ENCODE assay signal across 8 mouse cellular contexts in genomic region chr11:115475025-115475757, GRCm38 (mm10). TPM values are rescaled to one million over a fixed set of nuclear protein-coding genes. Genes with fewer than 3 reads are reported as not detected.
A peak's percentile ranks its signal among the peaks of the same experiment; 100 is the strongest.
DNase-seq lines count a peak whose midpoint lies in the region; ATAC-seq and TF ChIP-seq lines count a peak whose summit lies in the region.

TSS of gene Armc7 (plus strand) at chr11:115475667.

- H3K27ac ChIP-seq in MEL (ENCODE audit: control insufficient read depth, low read depth, low read length), result peak within 1 kb of the TSS; percentile 59
- peak within 1 kb of the TSS; percentile 77 for H3K27ac ChIP-seq in cerebellum, adult 2 months (ENCODE audit: insufficient read depth, low read length)
- H3K27ac ChIP-seq in hindbrain, embryonic 10.5 days, result peak within 1 kb of the TSS; percentile 91
- peak within 1 kb of the TSS; percentile 73 for H3K27ac ChIP-seq in lung, postnatal 0 days (ENCODE audit: low read length)

- H3K27me3 ChIP-seq in MEL (ENCODE audit: control insufficient read depth in 1 of 2, insufficient read depth in 2 of 2, low read length in 2 of 2), result no peaks in the 10 kb centered on the region
- no peaks in the 10 kb centered on the region for H3K27me3 ChIP-seq in cerebellum, adult 2 months (ENCODE audit: control insufficient read depth, insufficient read depth, low read length)
- no peaks in the 10 kb centered on the region for H3K27me3 ChIP-seq in hindbrain, embryonic 10.5 days (ENCODE audit: insufficient read depth, poor library complexity, severe bottlenecking)
- no peaks in the 10 kb centered on the region for H3K27me3 ChIP-seq in lung, postnatal 0 days (replicated peaks; ENCODE audit: insufficient read depth, low read length)

- peaks cover 15 to 46% of the 10 kb centered on the region in 2 experiments for H3K4me1 ChIP-seq in MEL (ENCODE audit: control insufficient read depth in 1 of 2, insufficient read depth in 2 of 2, low read length in 2 of 2)
- H3K4me1 ChIP-seq in cerebellum, adult 2 months (ENCODE audit: control insufficient read depth, insufficient read depth, low read length), result peaks cover 16% of the 10 kb centered on the region; the same call in 1 of the 2 replicates
- peaks cover 52% of the 10 kb centered on the region for H3K4me1 ChIP-seq in hindbrain, embryonic 10.5 days (replicated peaks)
- peaks cover 4% of the 10 kb centered on the region; the same call in 1 of the 2 replicates for H3K4me1 ChIP-seq in lung, postnatal 0 days (ENCODE audit: insufficient read depth, low read depth, low read length)

- no peak for TF ChIP-seq RAD21 in MEL (IDR thresholded peaks at IDR 0.05; ENCODE audit: low read depth, low read length)

- H3K9me3 ChIP-seq in MEL (replicated peaks; ENCODE audit: insufficient read depth, low read length), result no peaks in the 10 kb centered on the region
- H3K9me3 ChIP-seq in hindbrain, embryonic 10.5 days, result no peaks in the 10 kb centered on the region
- H3K9me3 ChIP-seq in lung, postnatal 0 days (ENCODE audit: low read length), result no peaks in the 10 kb centered on the region

- H3K9ac ChIP-seq in MEL (ENCODE audit: control insufficient read depth, low read depth, low read length, poor library complexity, severe bottlenecking), result peak within 1 kb of the TSS; percentile 82
- peak within 1 kb of the TSS; percentile 82 for H3K9ac ChIP-seq in lung, postnatal 0 days (replicated peaks; ENCODE audit: low read depth)

- DNase-seq in MEL (ENCODE audit: low read depth, low spot score), result peak; percentile 99
- DNase-seq in cerebellum, adult 2 months, result peak; percentile 93
- DNase-seq in forelimb bud, embryonic 11.5 days (ENCODE audit: low read depth, low spot score), result peak; percentile 94
- peak; percentile 94 for DNase-seq in hindbrain, embryonic 10.5 days (ENCODE audit: low spot score)
- DNase-seq in layer of hippocampus, adult 9-11 months, result peak; percentile 95
- DNase-seq in lung, postnatal 0 days (ENCODE audit: low spot score), result peak; percentile 98
- peak; percentile 95 for DNase-seq in ovary, postnatal 14 days (ENCODE audit: low spot score)
- DNase-seq in thymus, postnatal 14 days, result peak; percentile 95

- WGBS in cerebellum, adult 2 months, result under 1% methylated on average over 26 of the region's 26 CpGs
- 1% methylated on average over 26 of the region's 26 CpGs for whole genome bisulfite sequencing in hindbrain, embryonic 10.5 days
- WGBS in lung, postnatal 0 days, result under 1% methylated on average over 26 of the region's 26 CpGs

- peak within 1 kb of the TSS; percentile 93 for H3K4me2 ChIP-seq in lung, postnatal 0 days (replicated peaks; ENCODE audit: low read depth, low read length)

- H3K36me3 ChIP-seq in MEL (ENCODE audit: control insufficient read depth in 1 of 2, insufficient read depth in 2 of 2, low read length in 2 of 2), result peaks cover 0 to 32% of the 10 kb centered on the region in 2 experiments; a peak in 2 of 4 replicates
- H3K36me3 ChIP-seq in hindbrain, embryonic 10.5 days, result no peaks in the 10 kb centered on the region
- H3K36me3 ChIP-seq in lung, postnatal 0 days (ENCODE audit: insufficient read depth, low read length), result no peaks in the 10 kb centered on the region

- peak within 1 kb of the TSS; percentile 90 to 100 for H3K4me3 ChIP-seq in MEL (ENCODE audit: control insufficient read depth in 1 of 2, insufficient read depth in 1 of 2, low read depth in 2 of 2, low read length in 2 of 2)
- H3K4me3 ChIP-seq in cerebellum, adult 2 months (replicated peaks; ENCODE audit: insufficient read depth, low read depth, low read length), result peak within 1 kb of the TSS; percentile 74
- H3K4me3 ChIP-seq in hindbrain, embryonic 10.5 days, result peak within 1 kb of the TSS; percentile 94
- H3K4me3 ChIP-seq in lung, postnatal 0 days (ENCODE audit: low read depth, low read length), result peak within 1 kb of the TSS; percentile 77

- TF ChIP-seq EP300 in MEL (IDR thresholded peaks at IDR 0.05; ENCODE audit: low read depth in 1 of 2, low read length in 2 of 2), result no peak; a peak in 1 of 4 replicates
- 0 out of 2 replicates have a peak, but pooled peaks have one; percentile 13 for TF ChIP-seq EP300 in lung, postnatal 0 days (IDR thresholded peaks at IDR 0.05)

- H3K79me2 ChIP-seq in MEL (ENCODE audit: control insufficient read depth, insufficient read depth, low read length, poor library complexity), result peaks cover 5% of the 10 kb centered on the region

- peak; percentile 97 for ATAC-seq in lung, postnatal 0 days

- TF ChIP-seq CTCF in MEL (IDR thresholded peaks at IDR 0.05 in 2 of 3, conservative IDR thresholded peaks at IDR 0.05 in 1 of 3; ENCODE audit: control insufficient read depth in 1 of 3, insufficient read depth in 1 of 3, low read depth in 2 of 3, low read length in 3 of 3, poor library complexity in 1 of 3, severe bottlenecking in 1 of 3), result no peak
- no peak for TF ChIP-seq CTCF in cerebellum, adult 2 months (IDR thresholded peaks at IDR 0.05; ENCODE audit: borderline replicate concordance, insufficient read depth, low read depth, low read length)
- TF ChIP-seq CTCF in lung, postnatal 0 days (IDR thresholded peaks at IDR 0.05), result no peak

- peak; percentile 77 to 83 for TF ChIP-seq POLR2A in MEL (IDR thresholded peaks at IDR 0.05; ENCODE audit: control insufficient read depth in 1 of 2, insufficient read depth in 1 of 2, low read depth in 1 of 2, low read length in 2 of 2, poor library complexity in 1 of 2)
- TF ChIP-seq POLR2A in cerebellum, adult 2 months (IDR thresholded peaks at IDR 0.05; ENCODE audit: borderline replicate concordance, insufficient read depth, low read length), result peak; percentile 83

TF ChIP-seq in MEL, 35 proteins besides CTCF, POLR2A, EP300 and RAD21:
- TF ChIP-seq JUND (IDR thresholded peaks at IDR 0.05; ENCODE audit: low read depth, low read length) (no peak), ZKSCAN1 (IDR thresholded peaks at IDR 0.05; ENCODE audit: low read depth, low read length) (no peak), E2F4 (IDR thresholded peaks at IDR 0.05; ENCODE audit: borderline replicate concordance, low read depth, low read length) (no peak), NRF1 (IDR thresholded peaks at IDR 0.05; ENCODE audit: insufficient read depth, low read depth, low read length, poor library complexity, severe bottlenecking) (peak; percentile 88), SMC3 (IDR thresholded peaks at IDR 0.05; ENCODE audit: low read depth, low read length) (0 out of 2 replicates have a peak, but pooled peaks have one; percentile 13), TBP (IDR thresholded peaks at IDR 0.05; ENCODE audit: low read depth, low read length) (peak; percentile 48; the same call in 1 of the 2 replicates), KAT2A (conservative IDR thresholded peaks at IDR 0.05; ENCODE audit: low read depth, low read length) (peak; percentile 55; the same call in 1 of the 2 replicates), CHD2 (IDR thresholded peaks at IDR 0.05; ENCODE audit: low read length) (no peak), MAX (IDR thresholded peaks at IDR 0.05; ENCODE audit: low read length) (peak; percentile 72), GATA1 (IDR thresholded peaks at IDR 0.05; ENCODE audit: low read depth, low read length) (no peak), HCFC1 (IDR thresholded peaks at IDR 0.05; ENCODE audit: low read depth, low read length) (peak; percentile 86), ZMIZ1 (IDR thresholded peaks at IDR 0.05; ENCODE audit: low read depth, low read length) (peak; percentile 79; the same call in 1 of the 2 replicates), BHLHE40 (IDR thresholded peaks at IDR 0.05; ENCODE audit: borderline replicate concordance, low read depth, low read length) (no peak), MYB (IDR thresholded peaks at IDR 0.05; ENCODE audit: low read depth, low read length) (no peak), UBTF (IDR thresholded peaks at IDR 0.05; ENCODE audit: borderline replicate concordance, insufficient read depth, low read depth, low read length) (no peak), GABPA (IDR thresholded peaks at IDR 0.05; ENCODE audit: low read depth, low read length) (no peak), ELF1 (IDR thresholded peaks at IDR 0.05; ENCODE audit: low read depth, low read length) (peak; percentile 99), USF2 (IDR thresholded peaks at IDR 0.05; ENCODE audit: borderline replicate concordance in 1 of 2, insufficient read depth in 1 of 2, low read depth in 1 of 2, low read length in 2 of 2) (no peak), CHD1 (IDR thresholded peaks at IDR 0.05; ENCODE audit: low read depth, low read length) (no peak), MAFK (IDR thresholded peaks at IDR 0.05; ENCODE audit: borderline replicate concordance, low read depth, low read length) (no peak), MAZ (IDR thresholded peaks at IDR 0.05; ENCODE audit: low read depth, low read length) (peak; percentile 64), ETS1 (IDR thresholded peaks at IDR 0.05; ENCODE audit: low read depth, low read length) (peak; percentile 53), NELFE (IDR thresholded peaks at IDR 0.05; ENCODE audit: low read depth, low read length) (peak; percentile 79), ZC3H11A (IDR thresholded peaks at IDR 0.05; ENCODE audit: low read depth, low read length) (no peak; the same call in 1 of the 2 replicates), ZNF384 (IDR thresholded peaks at IDR 0.05; ENCODE audit: low read depth, low read length) (no peak), SIN3A (IDR thresholded peaks at IDR 0.05; ENCODE audit: low read length) (peak; percentile 99), POLR2AphosphoS2 (IDR thresholded peaks at IDR 0.05; ENCODE audit: low read length) (peak; percentile 74), POLR2AphosphoS5 (IDR thresholded peaks at IDR 0.05; ENCODE audit: borderline replicate concordance, low read depth, low read length) (no peak), USF1 (IDR thresholded peaks at IDR 0.05; ENCODE audit: low read depth, low read length) (no peak), MYC (IDR thresholded peaks at IDR 0.05; ENCODE audit: low read depth, low read length) (0 out of 2 replicates have a peak, but pooled peaks have one; percentile 24), TCF12 (IDR thresholded peaks at IDR 0.05; ENCODE audit: low read depth, low read length) (peak; percentile 60), MXI1 (IDR thresholded peaks at IDR 0.05; ENCODE audit: low read depth, low read length) (peak; percentile 97), RCOR1 (IDR thresholded peaks at IDR 0.05; ENCODE audit: low read depth, low read length) (peak; percentile 61; the same call in 1 of the 2 replicates)
TF ChIP-seq in MEL: peak in this region for 17.

RNA-seq across cellular contexts. Expression of gene Armc7, which starts in this region (rescaled TPM):
- 7.0 and 9.1 TPM in 2 replicates for total RNA-seq in MEL (2012; rRNA removed)
- polyA plus RNA-seq in MEL (2012; ENCODE audit: insufficient read depth in 1 of 2, insufficient read length in 2 of 2, low read depth in 1 of 2, low replicate concordance in 2 of 2, missing spikeins in 1 of 2), result 10 to 100 TPM in 1 of 2 experiments, not detected in 1; 13.1 TPM
- polyA plus RNA-seq in cerebellum, adult 2 months (2012; rRNA removed), result 7.3 and 8.5 TPM in 2 replicates
- 8.1 and 10.8 TPM in 2 replicates for polyA plus RNA-seq in hindbrain, embryonic 10.5 days (2016; fragmentation: Nextera tagmentation; extraction: Ambion mirVana)
- polyA plus RNA-seq in lung, postnatal 0 days (2015; fragmentation: Nextera tagmentation; extraction: Ambion mirVana), result 6.4 and 9.0 TPM in 2 replicates

Comparison
In these comparisons a context has a peak if more than half of its experiments do, and no peak if none do; other contexts are left out.
1. Peak in every context shown above with its lines: DNase-seq, ATAC-seq, H3K4me3 ChIP-seq and H3K27ac ChIP-seq.